Mouse (Mus musculus) bone marrow, adult 2 months (tissue): ENCODE measurements around the gene 1700017B05Rik.

Experiments used
- CTCF ChIP-seq: fragments of 200-500 bp; IDR thresholded peaks from 2 replicates; pipeline ENCODE4 v1.5.1; 2011; ENCODE audit warnings: low read length, control low read depth; ENCODE audit not compliant: control insufficient read depth, insufficient read depth
- POLR2A ChIP-seq: fragments of 200-500 bp; IDR thresholded peaks from 2 replicates; pipeline ENCODE4 v1.6.1; 2011; ENCODE audit warnings: low read depth, mild to moderate bottlenecking, control low read depth, low read length, borderline replicate concordance; ENCODE audit not compliant: control insufficient read depth

DNA sequence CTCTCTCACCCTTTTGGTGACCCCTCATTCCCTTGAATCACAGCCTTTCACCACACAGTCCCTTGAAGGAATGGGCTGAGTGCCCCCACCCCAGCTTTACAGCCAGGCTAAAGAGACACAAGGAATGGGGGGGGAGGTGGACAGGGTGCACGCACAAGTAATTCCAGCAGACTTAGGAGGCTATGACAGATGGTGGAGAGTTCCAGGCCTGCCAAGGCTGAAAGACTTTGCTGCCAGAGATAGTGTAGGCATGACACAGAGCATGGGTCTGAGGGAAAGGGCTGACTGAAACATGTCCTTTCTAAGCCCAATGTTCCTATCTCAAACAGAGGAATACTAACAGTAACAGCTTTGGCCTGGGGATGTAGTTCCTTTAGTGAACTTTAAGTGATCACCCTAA, 8.7 kb upstream of the 1700017B05Rik start:
- TF ChIP-seq CTCF (no peak), POLR2A (no peak)
